Mouse (Mus musculus) mouse embryonic stem cell (cell line): ENCODE data around the gene Padi2.

Experiments
- in situ Hi-C, 2 experiments: fragments of 300-500 bp; cut with MboI; formaldehyde crosslinking; loops; 1 replicate in 1 of 2; 3 replicates in 1 of 2; pipeline ENCODE4 v1.14.3; 2019 to 2020; ENCODE audit warnings: low sequenced_read_pairs in 2 of 2, low pct_unique_long_range_greater_than_20kb in 1 of 2, mixed read lengths in 1 of 2; ENCODE audit not compliant: unreplicated experiment in 1 of 2

Padi2 gene

GRCm38 (mm10) chr4:140906076-140906826 is at the start of gene Padi2:
Gene Padi2 (plus strand): TSS chr4:140906344.
- in situ Hi-C loops = loop anchor here (10.0 kb wide), 2 partner anchors 111 to 121 kb away; no protein-coding TSS in a partner anchor

DNA sequence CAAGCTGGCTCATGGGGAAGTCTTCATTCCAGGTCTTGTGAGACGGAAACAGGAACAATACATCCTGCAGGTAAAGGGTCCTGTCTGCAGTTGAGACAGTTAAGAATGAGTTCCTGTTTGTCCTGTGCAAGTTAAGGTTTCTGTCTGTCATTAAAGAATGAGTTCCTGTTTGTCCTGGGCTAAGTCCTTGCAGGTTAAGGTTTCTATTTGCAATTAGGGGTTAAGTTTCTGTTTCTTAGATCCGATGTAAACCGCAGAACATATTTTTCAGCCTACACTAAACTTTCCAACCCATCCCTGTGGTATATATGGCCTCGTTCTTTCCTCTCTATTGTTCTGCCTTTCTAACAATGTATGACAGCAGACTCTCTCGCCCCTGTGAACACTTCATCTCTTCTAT is 49.1 kb upstream of the Padi2 start:
- in situ Hi-C loops = no loop called here

- in situ Hi-C loops = no loop called here
These were observed 48.3 kb upstream of the Padi2 start for GRCm38 (mm10) chr4:140857813-140858212.

- in situ Hi-C loops = no loop called here
These were observed 46.9 kb upstream of the Padi2 start for GRCm38 (mm10) chr4:140859291-140859690.

- in situ Hi-C loops = no loop called here
These were observed 45.9 kb upstream of the Padi2 start for GRCm38 (mm10) chr4:140860125-140860766.

- in situ Hi-C loops = no loop called here
These were observed 45.4 kb upstream of the Padi2 start for GRCm38 (mm10) chr4:140860767-140861147.

GRCm38 (mm10) chr4:140862036-140862650 is 44.0 kb upstream of the Padi2 start:
- in situ Hi-C loops = no loop called here

- in situ Hi-C loops = no loop called here
These were observed 37.5 kb upstream of the Padi2 start for GRCm38 (mm10) chr4:140868484-140869190.

GRCm38 (mm10) chr4:140869945-140870344 is 36.2 kb upstream of the Padi2 start:
- in situ Hi-C loops = no loop called here

- in situ Hi-C loops = no loop called here
These were observed 35.3 kb upstream of the Padi2 start for GRCm38 (mm10) chr4:140870876-140871275.

DNA sequence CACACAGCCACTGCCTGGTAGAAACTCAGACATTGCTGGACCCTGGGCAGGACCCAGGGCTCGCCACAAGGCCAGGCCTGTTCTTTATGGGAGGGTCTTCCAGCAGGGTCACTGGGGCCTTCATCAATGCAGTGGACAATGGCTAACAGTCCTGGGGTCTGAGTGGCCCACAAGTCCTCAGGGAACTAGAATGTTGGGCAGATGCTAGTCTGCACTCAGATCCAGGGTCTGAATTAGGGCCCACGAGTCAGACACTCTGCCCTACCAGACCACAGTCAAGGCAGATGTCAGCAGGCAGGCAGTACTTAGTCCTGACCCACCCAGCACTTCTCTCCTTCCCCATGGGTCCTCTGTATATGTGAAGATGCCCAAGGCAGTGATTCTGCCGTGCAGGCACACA is 34.8 kb upstream of the Padi2 start:
- in situ Hi-C loops = no loop called here

- in situ Hi-C loops = no loop called here
These were observed 34.1 kb upstream of the Padi2 start for GRCm38 (mm10) chr4:140871851-140872685.

GRCm38 (mm10) chr4:140872686-140872992 is 33.5 kb upstream of the Padi2 start:
- in situ Hi-C loops = no loop called here

DNA sequence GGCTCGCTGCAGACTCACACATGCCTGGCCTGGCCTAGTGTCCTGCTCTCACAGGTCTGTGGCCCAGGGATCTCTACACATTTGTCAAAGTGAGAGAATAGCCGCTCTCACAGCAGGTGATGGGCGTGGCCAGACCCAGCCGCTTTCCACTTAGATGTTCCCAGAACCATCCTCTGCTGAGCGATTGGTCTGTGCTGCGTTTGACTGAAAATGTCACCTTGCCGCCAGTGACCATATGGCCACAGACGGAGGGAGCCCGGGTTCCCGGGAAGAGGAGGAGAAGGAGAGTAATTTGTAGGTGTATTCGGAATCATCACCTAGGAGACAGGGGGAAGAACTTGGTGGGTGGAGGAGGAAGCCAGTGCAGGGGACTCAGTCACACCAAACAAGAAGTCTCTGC is 33.1 kb upstream of the Padi2 start:
- in situ Hi-C loops = no loop called here

GRCm38 (mm10) chr4:140876161-140876560 is 30.0 kb upstream of the Padi2 start:
- in situ Hi-C loops = no loop called here

GRCm38 (mm10) chr4:140876681-140877080 is 29.5 kb upstream of the Padi2 start:
- in situ Hi-C loops = no loop called here

DNA sequence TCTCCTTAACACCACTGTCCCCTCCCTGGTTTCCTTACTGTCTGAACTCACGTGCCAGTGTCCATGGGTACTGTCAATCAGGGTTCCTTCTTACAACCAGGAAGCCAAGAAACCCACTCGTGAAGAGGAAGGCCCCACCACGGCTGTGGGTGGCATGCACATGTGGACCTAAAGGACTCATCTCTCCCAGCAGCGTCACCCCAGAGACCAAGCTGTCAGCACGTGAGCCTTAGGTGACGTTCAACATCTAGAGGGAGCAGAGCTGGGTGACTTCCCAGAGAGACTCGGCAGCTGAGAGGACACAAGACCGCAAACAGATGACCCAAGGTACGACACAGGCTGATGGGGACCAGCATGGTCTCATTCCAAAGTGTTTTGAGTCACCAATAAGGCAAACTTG is 28.7 kb upstream of the Padi2 start:
- in situ Hi-C loops = no loop called here

GRCm38 (mm10) chr4:140878655-140879054 is 27.5 kb upstream of the Padi2 start:
- in situ Hi-C loops = no loop called here
